Mouse (Mus musculus): Measurements from ENCODE around the gene Sae1. TPM values are rescaled to one million over a fixed set of nuclear protein-coding genes. Genes with fewer than 3 reads are reported as not detected.
A peak's percentile ranks its signal among the peaks of the same experiment; 100 is the strongest.

Sae1 gene
- polyA plus RNA-seq, 1 experiment from 2014 or later, result 232 TPM

GRCm38 (mm10) chr7:16418713-16419112, 31.1 kb upstream of the Sae1 start:
- no peaks in the 10 kb centered on the region for H3K9me3 ChIP-seq (ENCODE audit: control insufficient read depth, low read length)
- WGBS, result 92% methylated on average over 5 of the region's 5 CpGs

GRCm38 (mm10) chr7:16417141-16417771, 29.6 kb upstream of the Sae1 start:
- Histone ChIP-seq H3K27ac (replicated peaks; ENCODE audit: low read depth, low read length) (no peak overlapping the region), H3K9me3 (ENCODE audit: control insufficient read depth, low read length) (no peaks in the 10 kb centered on the region), H3K4me3 (ENCODE audit: low read depth, low read length) (no peak overlapping the region), H3K36me3 (ENCODE audit: control insufficient read depth, insufficient read depth, low read length) (peaks cover 61% of the 10 kb centered on the region), H3K4me2 (ENCODE audit: low read depth, low read length) (no peak overlapping the region), H3K27me3 (replicated peaks; ENCODE audit: control insufficient read depth, insufficient read depth, low read length) (no peaks in the 10 kb centered on the region), H3K9ac (ENCODE audit: low read depth, low read length) (no peak overlapping the region), H3K4me1 (ENCODE audit: control insufficient read depth, insufficient read depth, low read length) (no peaks in the 10 kb centered on the region)
- WGBS, result 85% methylated on average over 10 of the region's 10 CpGs
- no peak for ATAC-seq (ENCODE audit: low read depth)
- no peak for DNase-seq (ENCODE audit: low spot score)

More at GRCm38 (mm10) chr7:16418713-16419112, 31.1 kb upstream of the Sae1 start:
- no peak for DNase-seq (ENCODE audit: low spot score)
- no peaks in the 10 kb centered on the region for H3K4me1 ChIP-seq (ENCODE audit: control insufficient read depth, insufficient read depth, low read length)
- H3K27me3 ChIP-seq (replicated peaks; ENCODE audit: control insufficient read depth, insufficient read depth, low read length), result no peaks in the 10 kb centered on the region
- no peak overlapping the region for H3K4me3 ChIP-seq (ENCODE audit: low read depth, low read length)
- peaks cover 75% of the 10 kb centered on the region for H3K36me3 ChIP-seq (ENCODE audit: control insufficient read depth, insufficient read depth, low read length)
- no peak for ATAC-seq (ENCODE audit: low read depth)
- no peak overlapping the region for H3K4me2 ChIP-seq (ENCODE audit: low read depth, low read length)
- no peak overlapping the region for H3K27ac ChIP-seq (replicated peaks; ENCODE audit: low read depth, low read length)
- H3K9ac ChIP-seq (ENCODE audit: low read depth, low read length), result no peak overlapping the region

- WGBS, result 84% methylated on average over 3 of the region's 3 CpGs
- Histone ChIP-seq H3K36me3 (ENCODE audit: control insufficient read depth, insufficient read depth, low read length) (peaks cover 43% of the 10 kb centered on the region), H3K27ac (replicated peaks; ENCODE audit: low read depth, low read length) (no peak overlapping the region), H3K27me3 (replicated peaks; ENCODE audit: control insufficient read depth, insufficient read depth, low read length) (no peaks in the 10 kb centered on the region), H3K9ac (ENCODE audit: low read depth, low read length) (no peak overlapping the region), H3K9me3 (ENCODE audit: control insufficient read depth, low read length) (no peaks in the 10 kb centered on the region), H3K4me2 (ENCODE audit: low read depth, low read length) (no peak overlapping the region), H3K4me3 (ENCODE audit: low read depth, low read length) (no peak overlapping the region), H3K4me1 (ENCODE audit: control insufficient read depth, insufficient read depth, low read length) (no peaks in the 10 kb centered on the region)
- no peak for ATAC-seq (ENCODE audit: low read depth)
- no peak for DNase-seq (ENCODE audit: low spot score)
Observed at GRCm38 (mm10) chr7:16415426-16415825, 27.8 kb upstream of the Sae1 start.

- Histone ChIP-seq H3K36me3 (ENCODE audit: control insufficient read depth, insufficient read depth, low read length) (peaks cover 18% of the 10 kb centered on the region), H3K9ac (ENCODE audit: low read depth, low read length) (no peak overlapping the region), H3K27ac (replicated peaks; ENCODE audit: low read depth, low read length) (no peak overlapping the region), H3K4me3 (ENCODE audit: low read depth, low read length) (no peak overlapping the region), H3K4me2 (ENCODE audit: low read depth, low read length) (no peak overlapping the region), H3K27me3 (replicated peaks; ENCODE audit: control insufficient read depth, insufficient read depth, low read length) (no peaks in the 10 kb centered on the region), H3K9me3 (ENCODE audit: control insufficient read depth, low read length) (no peaks in the 10 kb centered on the region), H3K4me1 (ENCODE audit: control insufficient read depth, insufficient read depth, low read length) (no peaks in the 10 kb centered on the region)
- DNase-seq (ENCODE audit: low spot score) (peak; percentile 31), ATAC-seq (ENCODE audit: low read depth) (0 out of 2 replicates have a peak, but pooled peaks have one; percentile 41)
- WGBS, result 63% methylated on average over 2 of the region's 2 CpGs
Observed at GRCm38 (mm10) chr7:16412930-16413329, 25.3 kb upstream of the Sae1 start.

GRCm38 (mm10) chr7:16412220-16412896, 24.8 kb upstream of the Sae1 start:
- H3K27ac ChIP-seq (replicated peaks; ENCODE audit: low read depth, low read length), result no peak overlapping the region

GRCm38 (mm10) chr7:16411100-16411499, 23.5 kb upstream of the Sae1 start:
- Histone ChIP-seq H3K27me3 (replicated peaks; ENCODE audit: control insufficient read depth, insufficient read depth, low read length) (no peaks in the 10 kb centered on the region), H3K4me3 (ENCODE audit: low read depth, low read length) (no peak overlapping the region), H3K4me1 (ENCODE audit: control insufficient read depth, insufficient read depth, low read length) (peaks cover 2% of the 10 kb centered on the region), H3K9ac (ENCODE audit: low read depth, low read length) (no peak overlapping the region), H3K36me3 (ENCODE audit: control insufficient read depth, insufficient read depth, low read length) (no peaks in the 10 kb centered on the region; the same call in 1 of the 2 replicates), H3K9me3 (ENCODE audit: control insufficient read depth, low read length) (no peaks in the 10 kb centered on the region), H3K27ac (replicated peaks; ENCODE audit: low read depth, low read length) (no peak overlapping the region), H3K4me2 (ENCODE audit: low read depth, low read length) (no peak overlapping the region)
- DNase-seq (ENCODE audit: low spot score) (no peak), ATAC-seq (ENCODE audit: low read depth) (no peak)
- 90% methylated on average over 5 of the region's 5 CpGs for WGBS

More at GRCm38 (mm10) chr7:16412220-16412896, 24.8 kb upstream of the Sae1 start:
- Histone ChIP-seq H3K9ac (ENCODE audit: low read depth, low read length) (no peak overlapping the region), H3K4me1 (ENCODE audit: control insufficient read depth, insufficient read depth, low read length) (no peaks in the 10 kb centered on the region), H3K36me3 (ENCODE audit: control insufficient read depth, insufficient read depth, low read length) (peaks cover 12% of the 10 kb centered on the region), H3K4me3 (ENCODE audit: low read depth, low read length) (no peak overlapping the region), H3K27me3 (replicated peaks; ENCODE audit: control insufficient read depth, insufficient read depth, low read length) (no peaks in the 10 kb centered on the region), H3K9me3 (ENCODE audit: control insufficient read depth, low read length) (no peaks in the 10 kb centered on the region), H3K4me2 (ENCODE audit: low read depth, low read length) (no peak overlapping the region)
- WGBS, result 84% methylated on average over 8 of the region's 8 CpGs
- ATAC-seq (ENCODE audit: low read depth) (no peak), DNase-seq (ENCODE audit: low spot score) (no peak)

GRCm38 (mm10) chr7:16406978-16407377, 19.4 kb upstream of the Sae1 start:
- H3K9me3 ChIP-seq (ENCODE audit: control insufficient read depth, low read length), result no peaks in the 10 kb centered on the region
- 91% methylated on average over 3 of the region's 3 CpGs for WGBS
- ATAC-seq (ENCODE audit: low read depth), result no peak
- no peaks in the 10 kb centered on the region; the same call in 1 of the 2 replicates for H3K36me3 ChIP-seq (ENCODE audit: control insufficient read depth, insufficient read depth, low read length)
- no peaks in the 10 kb centered on the region for H3K27me3 ChIP-seq (replicated peaks; ENCODE audit: control insufficient read depth, insufficient read depth, low read length)
- H3K4me3 ChIP-seq (ENCODE audit: low read depth, low read length), result no peak overlapping the region
- no peak overlapping the region for H3K4me2 ChIP-seq (ENCODE audit: low read depth, low read length)
- no peak overlapping the region for H3K9ac ChIP-seq (ENCODE audit: low read depth, low read length)
- no peak overlapping the region for H3K27ac ChIP-seq (replicated peaks; ENCODE audit: low read depth, low read length)
- peaks cover 29% of the 10 kb centered on the region for H3K4me1 ChIP-seq (ENCODE audit: control insufficient read depth, insufficient read depth, low read length)
- no peak for DNase-seq (ENCODE audit: low spot score)

- Histone ChIP-seq H3K4me2 (ENCODE audit: low read depth, low read length) (peak overlapping the region; percentile 35), H3K4me3 (ENCODE audit: low read depth, low read length) (peak overlapping the region; percentile 6; the same call in 1 of the 2 replicates), H3K9me3 (ENCODE audit: control insufficient read depth, low read length) (no peaks in the 10 kb centered on the region), H3K36me3 (ENCODE audit: control insufficient read depth, insufficient read depth, low read length) (no peaks in the 10 kb centered on the region; the same call in 1 of the 2 replicates), H3K4me1 (ENCODE audit: control insufficient read depth, insufficient read depth, low read length) (peaks cover 29% of the 10 kb centered on the region), H3K9ac (ENCODE audit: low read depth, low read length) (peak overlapping the region; percentile 50; the same call in 1 of the 2 replicates), H3K27ac (replicated peaks; ENCODE audit: low read depth, low read length) (peak overlapping the region; percentile 89), H3K27me3 (replicated peaks; ENCODE audit: control insufficient read depth, insufficient read depth, low read length) (no peaks in the 10 kb centered on the region)
- peak; percentile 14; the same call in 1 of the 2 replicates for ATAC-seq (ENCODE audit: low read depth)
- peak; percentile 62 for DNase-seq (ENCODE audit: low spot score)
- 51% methylated on average over 11 of the region's 11 CpGs for WGBS
Observed at GRCm38 (mm10) chr7:16405516-16406351, 18.1 kb upstream of the Sae1 start.

Data from embryonic facial prominence, embryonic 14.5 days (tissue).